Mouse (Mus musculus) lung, adult 2 months (tissue): ENCODE results near the gene Scyl1.
A peak's percentile ranks its signal among the peaks of the same experiment; 100 is the strongest.

Source experiments
- CTCF ChIP-seq: fragments of 200-500 bp; IDR thresholded peaks from 2 replicates; pipeline ENCODE4 v1.5.1; 2011; ENCODE audit warnings: mild to moderate bottlenecking, low read length, control low read depth; ENCODE audit not compliant: insufficient read depth
- POLR2A ChIP-seq: fragments of 200-500 bp; IDR thresholded peaks from 2 replicates; pipeline ENCODE4 v1.6.1; 2011; ENCODE audit warnings: low read depth, mild to moderate bottlenecking, control low read depth, low read length, borderline replicate concordance; ENCODE audit errors: extremely low read depth

- TF ChIP-seq POLR2A (peak; percentile 100), CTCF (peak; percentile 26; the same call in 1 of the 2 replicates)
Measured at GRCm38 (mm10) chr19:5802011-5802786, 31.0 kb upstream of the Scyl1 start.
